Mouse (Mus musculus) cerebellum, postnatal 36 days (tissue): ENCODE measurements around the gene Ncmap.

Experiments used
- DNase-seq, 2 experiments: peaks; one replicate each; pipeline ENCODE4 v3.0.0; 2021 to 2022; ENCODE audit warnings: mixed read lengths in 2 of 2

The Ncmap gene

GRCm38 (mm10) chr4:135352326-135353065, 45.5 kb downstream of the Ncmap start:
- DNase-seq = no peak

- no peak for DNase-seq
Measured at GRCm38 (mm10) chr4:135337376-135337942, 60.6 kb downstream of the Ncmap start.

- no peak for DNase-seq
Measured at GRCm38 (mm10) chr4:135336023-135336357, 62.0 kb downstream of the Ncmap start.

GRCm38 (mm10) chr4:135335327-135336022, 62.6 kb downstream of the Ncmap start:
- DNase-seq = no peak

- no peak for DNase-seq
Measured at GRCm38 (mm10) chr4:135326469-135326868, 71.6 kb downstream of the Ncmap start.

GRCm38 (mm10) chr4:135326046-135326445, 72.0 kb downstream of the Ncmap start:
- DNase-seq = no peak

GRCm38 (mm10) chr4:135323021-135323420, 75.0 kb downstream of the Ncmap start:
- DNase-seq = no peak
